Mouse (Mus musculus) lung, embryonic 14.5 days (tissue): Measurements from ENCODE around the gene Myct1. TPM values are rescaled to one million over a fixed set of nuclear protein-coding genes. Genes with fewer than 3 reads are reported as not detected.

Source experiments
- ATAC-seq: fragments of 200-750 bp; cut with Nextera tagmentation; 2 replicates; pipeline ENCODE4 v1.8.0; 2017; ENCODE audit warnings: mild to moderate bottlenecking, moderate TSS enrichment, moderate library complexity; ENCODE audit not compliant: insufficient read depth
- DNase-seq: peaks from one replicate; pipeline ENCODE4 v3.0.0-alpha.2; 2015
- H3K27ac ChIP-seq: fragments of 300-500 bp; sonication (generic); 2 replicates; pipeline ENCODE4 v1.5.1; 2014; ENCODE audit warnings: low read depth, mild to moderate bottlenecking, moderate library complexity
- H3K27me3 ChIP-seq: fragments of 300-500 bp; sonication (generic); 2 replicates; pipeline ENCODE4 v1.6.1; 2014; ENCODE audit warnings: low read length, control low read depth; ENCODE audit not compliant: insufficient read depth
- H3K36me3 ChIP-seq: fragments of 300-500 bp; sonication (generic); 2 replicates; pipeline ENCODE4 v1.6.1; 2014; ENCODE audit warnings: control low read depth; ENCODE audit not compliant: insufficient read depth
- H3K4me1 ChIP-seq: fragments of 300-500 bp; sonication (generic); 2 replicates; pipeline ENCODE4 v1.6.1; 2014; ENCODE audit warnings: antibody characterized with exemption, control low read depth; ENCODE audit not compliant: insufficient read depth
- H3K4me2 ChIP-seq: fragments of 300-500 bp; sonication (generic); 2 replicates; pipeline ENCODE4 v1.6.1; 2014; ENCODE audit warnings: mild to moderate bottlenecking
- H3K4me3 ChIP-seq: fragments of 300-500 bp; sonication (generic); 2 replicates; pipeline ENCODE4 v1.5.1; 2014; ENCODE audit warnings: low read depth, low read length
- H3K9ac ChIP-seq: fragments of 300-500 bp; sonication (generic); 2 replicates; pipeline ENCODE4 v1.6.1; 2014
- H3K9me3 ChIP-seq: fragments of 300-500 bp; sonication (generic); 2 replicates; pipeline ENCODE4 v1.6.1; 2016; ENCODE audit warnings: low read depth, low read length, control low read depth
- CTCF ChIP-seq: IDR thresholded peaks from 2 replicates; pipeline ENCODE4 v1.5.1; 2016; ENCODE audit warnings: antibody characterized with exemption, low read depth
- WGBS: fragments of 180-500 bp; shearing (Covaris S2); extraction: QIAGEN DNeasy Blood & Tissue Kit; methylation state at CpG from one replicate; pipeline ENCODE4 v1.1.7; 2014; 5-methylcytosine and 5-hydroxymethylcytosine counted together
- polyA plus RNA-seq: library from polyadenylated mRNA; unstranded; fragments of >200 nt; fragmentation: Nextera tagmentation; extraction: Ambion mirVana; gene quantifications from 2 replicates; pipeline ENCODE4 v1.2.1, GENCODE M21; 2014

Gene Myct1
- 7.8 and 8.9 TPM in 2 replicates for polyA plus RNA-seq

GRCm38 (mm10) chr10:5593464-5593863 lies at the start of gene Myct1:
TSS of gene Myct1 (plus strand) at chr10:5593775.
- H3K27ac ChIP-seq: peak within 1 kb of the TSS; percentile 55
- no peaks in the 10 kb centered on the region for H3K4me1 ChIP-seq
- DNase-seq (peak; percentile 62), ATAC-seq (peak; percentile 68; the same call in 1 of the 2 replicates)
- no peak for TF ChIP-seq CTCF
- H3K9ac ChIP-seq: peak within 1 kb of the TSS; percentile 17; the same call in 1 of the 2 replicates
- H3K4me2 ChIP-seq: peak within 1 kb of the TSS; percentile 13; the same call in 1 of the 2 replicates
- 3% methylated on average over 5 of the region's 5 CpGs for WGBS
- H3K9me3 ChIP-seq: no peaks in the 10 kb centered on the region
- H3K4me3 ChIP-seq: peak within 1 kb of the TSS; percentile 19
- no peaks in the 10 kb centered on the region for H3K36me3 ChIP-seq
- no peaks in the 10 kb centered on the region for H3K27me3 ChIP-seq

- no peak for ATAC-seq
- WGBS: 89% methylated on average over 5 of the region's 5 CpGs
- H3K4me2 ChIP-seq: no peak overlapping the region
- H3K9me3 ChIP-seq: no peaks in the 10 kb centered on the region
- H3K27ac ChIP-seq: no peak overlapping the region
- H3K27me3 ChIP-seq: no peaks in the 10 kb centered on the region
- no peaks in the 10 kb centered on the region for H3K4me1 ChIP-seq
- H3K36me3 ChIP-seq: no peaks in the 10 kb centered on the region
- no peak overlapping the region for H3K4me3 ChIP-seq
- no peak for TF ChIP-seq CTCF
- no peak for DNase-seq
- no peak overlapping the region for H3K9ac ChIP-seq
These were observed 47.1 kb upstream of the Myct1 start for GRCm38 (mm10) chr10:5546428-5546827.

- no peak for DNase-seq
- Histone ChIP-seq H3K4me1 (no peaks in the 10 kb centered on the region), H3K4me2 (no peak overlapping the region), H3K9ac (no peak overlapping the region), H3K36me3 (no peaks in the 10 kb centered on the region), H3K9me3 (no peaks in the 10 kb centered on the region), H3K27me3 (no peaks in the 10 kb centered on the region), H3K27ac (no peak overlapping the region), H3K4me3 (no peak overlapping the region)
- no peak for TF ChIP-seq CTCF
- WGBS: 85% methylated on average over 9 of the region's 9 CpGs
- ATAC-seq: no peak
These were observed 45.8 kb upstream of the Myct1 start for GRCm38 (mm10) chr10:5547769-5548168.

- WGBS: 74% methylated on average over 2 of the region's 2 CpGs
- H3K4me2 ChIP-seq: no peak overlapping the region
- no peak for TF ChIP-seq CTCF
- H3K36me3 ChIP-seq: no peaks in the 10 kb centered on the region
- ATAC-seq: no peak
- no peak overlapping the region for H3K4me3 ChIP-seq
- no peaks in the 10 kb centered on the region for H3K4me1 ChIP-seq
- H3K27ac ChIP-seq: no peak overlapping the region
- H3K9ac ChIP-seq: no peak overlapping the region
- DNase-seq: no peak
- H3K27me3 ChIP-seq: no peaks in the 10 kb centered on the region
- no peaks in the 10 kb centered on the region for H3K9me3 ChIP-seq
These were observed 44.9 kb upstream of the Myct1 start for GRCm38 (mm10) chr10:5548651-5549050.

GRCm38 (mm10) chr10:5549871-5550167 lies 43.8 kb upstream of the Myct1 start:
- no peaks in the 10 kb centered on the region for H3K4me1 ChIP-seq
- H3K9ac ChIP-seq: peak overlapping the region; percentile 27; the same call in 1 of the 2 replicates
- no peak overlapping the region for H3K27ac ChIP-seq
- no peak for DNase-seq
- H3K9me3 ChIP-seq: no peaks in the 10 kb centered on the region
- H3K27me3 ChIP-seq: no peaks in the 10 kb centered on the region
- 4% methylated on average over 6 of the region's 6 CpGs for WGBS
- no peak for TF ChIP-seq CTCF
- peak; percentile 43; the same call in 1 of the 2 replicates for ATAC-seq
- H3K4me2 ChIP-seq: peak overlapping the region; percentile 84
- H3K4me3 ChIP-seq: peak overlapping the region; percentile 41; the same call in 1 of the 2 replicates
- no peaks in the 10 kb centered on the region for H3K36me3 ChIP-seq

- TF ChIP-seq CTCF: peak; percentile 21; the same call in 1 of the 2 replicates
- no peak overlapping the region for H3K27ac ChIP-seq
- under 1% methylated on average over 44 of the region's 44 CpGs for WGBS
- H3K4me3 ChIP-seq: peak overlapping the region; percentile 41
- DNase-seq: peak; percentile 46
- no peaks in the 10 kb centered on the region for H3K4me1 ChIP-seq
- peak overlapping the region; percentile 27; the same call in 1 of the 2 replicates for H3K9ac ChIP-seq
- peak overlapping the region; percentile 84 for H3K4me2 ChIP-seq
- peak; percentile 86 for ATAC-seq
- no peaks in the 10 kb centered on the region for H3K36me3 ChIP-seq
- no peaks in the 10 kb centered on the region for H3K9me3 ChIP-seq
- H3K27me3 ChIP-seq: no peaks in the 10 kb centered on the region
These were observed 43.2 kb upstream of the Myct1 start for GRCm38 (mm10) chr10:5550168-5551021.

DNA sequence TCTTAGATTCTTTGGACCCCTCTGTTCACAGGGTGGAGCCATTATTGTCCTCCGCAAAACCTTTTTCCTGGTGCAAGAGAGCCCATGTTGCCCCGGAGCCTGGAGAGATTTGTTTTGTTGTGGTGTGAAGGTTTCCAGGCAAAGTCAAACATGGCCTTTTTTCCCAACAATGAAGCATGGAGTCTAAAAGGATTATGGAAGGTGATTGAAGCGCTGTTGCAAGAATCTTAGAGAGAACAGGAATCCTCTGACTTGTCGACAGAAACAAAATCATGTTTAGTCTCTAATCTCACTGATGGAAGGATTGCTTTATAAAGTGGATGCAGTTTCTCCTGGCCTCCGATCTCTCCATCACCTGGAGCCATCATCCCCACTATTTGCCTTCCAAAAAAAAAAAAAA lies 42.2 kb upstream of the Myct1 start, which contains the start of gene Syne1:
Syne1 (minus strand) TSS at position 101 of the 400 bp plus-strand sequence.
- H3K4me1 ChIP-seq: no peaks in the 10 kb centered on the region
- H3K9me3 ChIP-seq: no peaks in the 10 kb centered on the region
- DNase-seq: no peak
- H3K27me3 ChIP-seq: no peaks in the 10 kb centered on the region
- no peak for TF ChIP-seq CTCF
- peak within 1 kb of the TSS; percentile 41 for H3K4me3 ChIP-seq
- no peak for ATAC-seq
- H3K4me2 ChIP-seq: peak within 1 kb of the TSS; percentile 84
- no peak within 1 kb of the TSS for H3K27ac ChIP-seq
- no peaks in the 10 kb centered on the region for H3K36me3 ChIP-seq
- H3K9ac ChIP-seq: peak within 1 kb of the TSS; percentile 27; the same call in 1 of the 2 replicates
- WGBS: 66% methylated on average over 5 of the region's 5 CpGs
